Mouse (Mus musculus) cortical plate, adult 2 months (tissue): ENCODE measurements around the gene Traf7.

ENCODE experiments used
- CTCF ChIP-seq: fragments of 200-500 bp; IDR thresholded peaks from 2 replicates; pipeline ENCODE4 v1.5.1; 2011; ENCODE audit warnings: mild to moderate bottlenecking, control low read depth, low read length; ENCODE audit not compliant: insufficient read depth; ENCODE audit errors: extremely low read depth
- POLR2A ChIP-seq: fragments of 200-500 bp; IDR thresholded peaks from 2 replicates; pipeline ENCODE4 v1.6.1; 2011; ENCODE audit warnings: mild to moderate bottlenecking, low read length, control low read depth; ENCODE audit not compliant: insufficient read depth; ENCODE audit errors: extremely low read depth

- no peak for TF ChIP-seq POLR2A
- TF ChIP-seq CTCF: no peak
Measured at GRCm38 (mm10) chr17:24507129-24507664, 20.5 kb downstream of the Traf7 start.
